Mouse (Mus musculus): ENCODE results near the gene Tfrc. TPM values are rescaled to one million over a fixed set of nuclear protein-coding genes. Genes with fewer than 3 reads are reported as not detected.

Tfrc gene
- polyA plus RNA-seq, 1 experiment from 2014 or later, result 317 TPM

GRCm38 (mm10) chr16:32650461-32650860 is 41.7 kb downstream of the Tfrc start:
- Histone ChIP-seq H3K27ac (ENCODE audit: low read length) (no peak overlapping the region), H3K4me2 (ENCODE audit: low read depth, low read length) (no peak overlapping the region)

GRCm38 (mm10) chr16:32650974-32651618 is 42.4 kb downstream of the Tfrc start:
- peak; percentile 47; the same call in 1 of the 2 replicates for ATAC-seq (ENCODE audit: low read depth)
- whole genome bisulfite sequencing (ENCODE audit: insufficient replicate concordance), result 27% methylated on average over 5 of the region's 5 CpGs
- Histone ChIP-seq H3K36me3 (ENCODE audit: control insufficient read depth, insufficient read depth) (no peaks in the 10 kb centered on the region), H3K9ac (ENCODE audit: low read depth, low read length) (no peak overlapping the region), H3K4me2 (ENCODE audit: low read depth, low read length) (no peak overlapping the region), H3K27me3 (ENCODE audit: control insufficient read depth, insufficient read depth, low read depth, low read length) (no peaks in the 10 kb centered on the region), H3K4me1 (ENCODE audit: control insufficient read depth, low read depth, low read length) (peaks cover 5% of the 10 kb centered on the region), H3K4me3 (ENCODE audit: low read depth, low read length) (no peak overlapping the region), H3K27ac (ENCODE audit: low read length) (0 out of 2 replicates have a peak overlapping the region, but pooled peaks have one; percentile 22), H3K9me3 (replicated peaks; ENCODE audit: control insufficient read depth, low read length) (no peaks in the 10 kb centered on the region)

More at GRCm38 (mm10) chr16:32650461-32650860, 41.7 kb downstream of the Tfrc start:
- Histone ChIP-seq H3K27me3 (ENCODE audit: control insufficient read depth, insufficient read depth, low read depth, low read length) (no peaks in the 10 kb centered on the region), H3K9me3 (replicated peaks; ENCODE audit: control insufficient read depth, low read length) (no peaks in the 10 kb centered on the region), H3K36me3 (ENCODE audit: control insufficient read depth, insufficient read depth) (no peaks in the 10 kb centered on the region), H3K4me1 (ENCODE audit: control insufficient read depth, low read depth, low read length) (peaks cover 10% of the 10 kb centered on the region), H3K9ac (ENCODE audit: low read depth, low read length) (no peak overlapping the region), H3K4me3 (ENCODE audit: low read depth, low read length) (no peak overlapping the region)
- ATAC-seq (ENCODE audit: low read depth), result no peak

- H3K9me3 ChIP-seq (replicated peaks; ENCODE audit: control insufficient read depth, low read length), result no peaks in the 10 kb centered on the region
- H3K4me3 ChIP-seq (ENCODE audit: low read depth, low read length), result no peak overlapping the region
- H3K4me2 ChIP-seq (ENCODE audit: low read depth, low read length), result no peak overlapping the region
- no peaks in the 10 kb centered on the region for H3K27me3 ChIP-seq (ENCODE audit: control insufficient read depth, insufficient read depth, low read depth, low read length)
- no peaks in the 10 kb centered on the region for H3K36me3 ChIP-seq (ENCODE audit: control insufficient read depth, insufficient read depth)
- 78% methylated on average over 6 of the region's 6 CpGs for WGBS (ENCODE audit: insufficient replicate concordance)
- peaks cover 17% of the 10 kb centered on the region for H3K4me1 ChIP-seq (ENCODE audit: control insufficient read depth, low read depth, low read length)
- no peak overlapping the region for H3K9ac ChIP-seq (ENCODE audit: low read depth, low read length)
- H3K27ac ChIP-seq (ENCODE audit: low read length), result no peak overlapping the region
- ATAC-seq (ENCODE audit: low read depth), result no peak
These were observed 45.5 kb downstream of the Tfrc start for GRCm38 (mm10) chr16:32654071-32654733.

GRCm38 (mm10) chr16:32655534-32655933 is 46.8 kb downstream of the Tfrc start:
- H3K4me1 ChIP-seq (ENCODE audit: control insufficient read depth, low read depth, low read length), result peaks cover 31% of the 10 kb centered on the region
- 76% methylated on average over 4 of the region's 4 CpGs for WGBS (ENCODE audit: insufficient replicate concordance)
- no peaks in the 10 kb centered on the region for H3K36me3 ChIP-seq (ENCODE audit: control insufficient read depth, insufficient read depth)

GRCm38 (mm10) chr16:32656321-32656720 is 47.6 kb downstream of the Tfrc start:
- WGBS (ENCODE audit: insufficient replicate concordance), result 61% methylated on average over 8 of the region's 8 CpGs
- Histone ChIP-seq H3K4me1 (ENCODE audit: control insufficient read depth, low read depth, low read length) (peaks cover 39% of the 10 kb centered on the region), H3K4me2 (ENCODE audit: low read depth, low read length) (no peak overlapping the region), H3K4me3 (ENCODE audit: low read depth, low read length) (no peak overlapping the region), H3K9me3 (replicated peaks; ENCODE audit: control insufficient read depth, low read length) (no peaks in the 10 kb centered on the region), H3K9ac (ENCODE audit: low read depth, low read length) (no peak overlapping the region), H3K36me3 (ENCODE audit: control insufficient read depth, insufficient read depth) (no peaks in the 10 kb centered on the region), H3K27me3 (ENCODE audit: control insufficient read depth, insufficient read depth, low read depth, low read length) (no peaks in the 10 kb centered on the region), H3K27ac (ENCODE audit: low read length) (no peak overlapping the region)
- no peak for ATAC-seq (ENCODE audit: low read depth)

More at GRCm38 (mm10) chr16:32655534-32655933, 46.8 kb downstream of the Tfrc start:
- Histone ChIP-seq H3K4me3 (ENCODE audit: low read depth, low read length) (no peak overlapping the region), H3K4me2 (ENCODE audit: low read depth, low read length) (no peak overlapping the region), H3K27ac (ENCODE audit: low read length) (no peak overlapping the region), H3K27me3 (ENCODE audit: control insufficient read depth, insufficient read depth, low read depth, low read length) (no peaks in the 10 kb centered on the region), H3K9me3 (replicated peaks; ENCODE audit: control insufficient read depth, low read length) (no peaks in the 10 kb centered on the region), H3K9ac (ENCODE audit: low read depth, low read length) (no peak overlapping the region)
- ATAC-seq (ENCODE audit: low read depth), result no peak

GRCm38 (mm10) chr16:32656794-32657193 is 48.1 kb downstream of the Tfrc start:
- Histone ChIP-seq H3K27ac (ENCODE audit: low read length) (no peak overlapping the region), H3K9ac (ENCODE audit: low read depth, low read length) (no peak overlapping the region), H3K4me1 (ENCODE audit: control insufficient read depth, low read depth, low read length) (peaks cover 41% of the 10 kb centered on the region), H3K9me3 (replicated peaks; ENCODE audit: control insufficient read depth, low read length) (no peaks in the 10 kb centered on the region), H3K36me3 (ENCODE audit: control insufficient read depth, insufficient read depth) (no peaks in the 10 kb centered on the region), H3K27me3 (ENCODE audit: control insufficient read depth, insufficient read depth, low read depth, low read length) (no peaks in the 10 kb centered on the region), H3K4me3 (ENCODE audit: low read depth, low read length) (no peak overlapping the region), H3K4me2 (ENCODE audit: low read depth, low read length) (no peak overlapping the region)
- ATAC-seq (ENCODE audit: low read depth), result no peak
- 67% methylated on average over 8 of the region's 8 CpGs for WGBS (ENCODE audit: insufficient replicate concordance)

GRCm38 (mm10) chr16:32657498-32658250 is 49.0 kb downstream of the Tfrc start:
- ATAC-seq (ENCODE audit: low read depth), result peak; percentile 40; the same call in 1 of the 2 replicates

GRCm38 (mm10) chr16:32658743-32659171 is 50.0 kb downstream of the Tfrc start:
- no peak overlapping the region; the same call in 1 of the 2 replicates for H3K9ac ChIP-seq (ENCODE audit: low read depth, low read length)
- H3K4me2 ChIP-seq (ENCODE audit: low read depth, low read length), result peak overlapping the region; percentile 43
- no peak overlapping the region for H3K4me3 ChIP-seq (ENCODE audit: low read depth, low read length)
- ATAC-seq (ENCODE audit: low read depth), result no peak
- peaks cover 49% of the 10 kb centered on the region for H3K4me1 ChIP-seq (ENCODE audit: control insufficient read depth, low read depth, low read length)
- H3K27me3 ChIP-seq (ENCODE audit: control insufficient read depth, insufficient read depth, low read depth, low read length), result no peaks in the 10 kb centered on the region
- H3K9me3 ChIP-seq (replicated peaks; ENCODE audit: control insufficient read depth, low read length), result no peaks in the 10 kb centered on the region
- no peaks in the 10 kb centered on the region for H3K36me3 ChIP-seq (ENCODE audit: control insufficient read depth, insufficient read depth)
- 4% methylated on average over 19 of the region's 21 CpGs for WGBS (ENCODE audit: insufficient replicate concordance)
- H3K27ac ChIP-seq (ENCODE audit: low read length), result no peak overlapping the region

More at GRCm38 (mm10) chr16:32657498-32658250, 49.0 kb downstream of the Tfrc start:
- Histone ChIP-seq H3K4me1 (ENCODE audit: control insufficient read depth, low read depth, low read length) (peaks cover 41% of the 10 kb centered on the region), H3K4me3 (ENCODE audit: low read depth, low read length) (no peak overlapping the region), H3K4me2 (ENCODE audit: low read depth, low read length) (no peak overlapping the region), H3K27ac (ENCODE audit: low read length) (no peak overlapping the region), H3K9me3 (replicated peaks; ENCODE audit: control insufficient read depth, low read length) (no peaks in the 10 kb centered on the region), H3K36me3 (ENCODE audit: control insufficient read depth, insufficient read depth) (no peaks in the 10 kb centered on the region), H3K9ac (ENCODE audit: low read depth, low read length) (no peak overlapping the region), H3K27me3 (ENCODE audit: control insufficient read depth, insufficient read depth, low read depth, low read length) (no peaks in the 10 kb centered on the region)
- 84% methylated on average over 16 of the region's 16 CpGs for WGBS (ENCODE audit: insufficient replicate concordance)

Measured in liver, embryonic 16.5 days (tissue).